Mouse (Mus musculus): ENCODE measurements around the gene Pnmt. TPM values are rescaled to one million over a fixed set of nuclear protein-coding genes. Genes with fewer than 3 reads are reported as not detected.

Gene Pnmt
- total RNA-seq, 2 experiments from 2014 or later, result 0.41 to 0.61 TPM

DNA sequence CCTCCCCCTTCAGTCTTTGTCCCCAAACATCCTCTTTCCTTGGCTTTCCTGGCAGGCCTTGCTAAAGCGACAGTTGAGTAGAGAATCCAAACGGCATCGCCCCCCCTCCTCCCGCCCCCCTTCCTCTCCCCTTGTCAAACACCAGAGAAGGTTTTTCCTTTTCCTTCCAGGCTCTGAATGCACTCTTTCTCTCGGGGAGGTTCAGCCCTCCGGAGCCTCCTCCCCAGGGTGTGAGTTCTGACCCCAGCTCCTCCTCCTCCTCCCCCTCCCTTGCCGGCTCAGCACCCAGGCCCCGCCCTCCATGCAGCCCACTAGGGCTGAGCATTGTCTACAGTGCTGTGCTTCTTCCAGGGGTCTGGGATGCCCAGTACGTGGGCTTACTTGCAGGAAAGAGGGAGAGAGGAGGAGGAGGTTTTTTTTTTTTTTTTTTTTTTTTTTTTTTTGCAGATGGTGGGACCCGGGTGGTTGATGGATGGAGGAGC is 23.1 kb downstream of the Pnmt start:
- intact Hi-C loops (cut with DNase I), result no loop called here
- peak in 1 of 2 experiments; percentile 42 for DNase-seq

DNA sequence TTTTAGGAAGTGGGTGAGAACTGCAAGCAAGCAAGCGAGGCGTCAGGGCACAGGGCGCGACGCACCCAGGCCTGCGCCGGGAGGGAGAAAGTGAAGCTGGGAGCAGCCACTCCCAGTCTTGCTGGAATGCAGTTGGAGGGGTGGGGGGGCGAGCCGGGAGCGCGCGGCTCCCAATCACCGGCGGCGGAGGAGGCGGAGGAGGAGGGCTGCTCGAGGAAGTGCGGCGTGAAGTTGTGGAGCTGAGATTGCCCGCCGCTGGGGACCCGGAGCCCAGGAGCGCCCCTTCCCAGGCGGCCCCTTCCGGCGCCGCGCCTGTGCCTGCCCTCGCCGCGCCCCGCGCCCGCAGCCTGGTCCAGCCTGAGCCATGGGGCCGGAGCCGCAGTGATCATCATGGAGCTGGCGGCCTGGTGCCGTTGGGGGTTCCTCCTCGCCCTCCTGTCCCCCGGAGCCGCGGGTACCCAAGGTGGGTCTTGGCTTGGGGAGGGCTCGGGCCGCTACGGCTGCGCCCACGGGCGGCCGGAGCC is 26.1 kb downstream of the Pnmt start, which contains the start of gene Erbb2:
Gene Erbb2 (plus strand): TSS at position 198 of the 524 bp plus-strand sequence.
- DNase-seq, result peak; percentile 76 to 80
- intact Hi-C loops (cut with DNase I), result loop anchor here (2.0 kb wide), 1 partner anchor 26 kb away; the partner anchor contains the start of gene Mien1

DNA sequence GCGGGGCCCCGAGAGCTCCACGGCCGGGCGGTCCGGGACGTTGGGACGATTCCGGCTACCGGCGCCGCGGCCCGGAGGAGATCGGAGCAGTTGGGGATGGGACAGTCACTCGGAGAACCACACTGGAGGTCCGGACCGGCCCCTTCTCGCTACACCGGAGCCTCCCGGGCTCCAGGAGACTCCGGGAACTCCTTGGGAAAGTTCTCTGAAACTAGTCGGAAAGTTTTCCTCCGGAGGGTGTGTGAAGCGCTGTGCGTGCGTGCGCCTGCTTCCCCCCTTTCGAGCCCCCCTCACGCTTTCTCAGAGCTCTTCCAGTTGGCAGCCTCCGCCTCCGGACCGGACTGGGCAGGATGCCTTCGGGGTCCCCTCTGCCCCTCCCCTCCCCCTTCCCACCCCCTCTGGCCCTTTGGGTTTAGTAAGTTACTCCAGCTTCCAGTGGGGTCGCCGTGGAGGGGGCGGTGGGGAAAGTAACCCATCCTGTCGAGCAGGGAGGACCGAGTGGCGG is 26.6 kb downstream of the Pnmt start:
- intact Hi-C loops (cut with DNase I), result loop anchor here (2.0 kb wide), 1 partner anchor 26 kb away; the partner anchor contains the start of gene Mien1
- DNase-seq, result peak; percentile 39 to 46

DNA sequence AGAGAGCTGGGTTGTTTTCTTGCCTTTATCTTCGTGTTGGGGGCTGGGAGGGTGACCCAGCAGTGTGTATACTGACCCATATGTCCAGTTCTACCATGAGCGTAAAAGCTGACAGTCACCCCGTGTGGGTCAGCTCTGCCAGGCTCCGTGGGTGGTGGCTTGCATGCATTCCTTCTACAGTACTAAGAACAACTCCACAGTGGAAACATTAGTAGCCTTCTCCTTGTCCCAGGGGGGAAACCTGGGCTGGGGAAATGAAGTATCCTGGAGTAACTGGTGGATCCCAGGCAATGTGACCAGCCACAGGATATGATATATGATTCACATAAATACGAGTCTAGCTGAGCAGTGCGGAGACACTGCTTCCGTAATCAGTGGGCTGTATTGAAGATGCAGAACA is 27.5 kb downstream of the Pnmt start:
- intact Hi-C loops (cut with DNase I), result loop anchor here (2.0 kb wide), 1 partner anchor 25 kb away; the partner anchor contains the start of gene Mien1

DNA sequence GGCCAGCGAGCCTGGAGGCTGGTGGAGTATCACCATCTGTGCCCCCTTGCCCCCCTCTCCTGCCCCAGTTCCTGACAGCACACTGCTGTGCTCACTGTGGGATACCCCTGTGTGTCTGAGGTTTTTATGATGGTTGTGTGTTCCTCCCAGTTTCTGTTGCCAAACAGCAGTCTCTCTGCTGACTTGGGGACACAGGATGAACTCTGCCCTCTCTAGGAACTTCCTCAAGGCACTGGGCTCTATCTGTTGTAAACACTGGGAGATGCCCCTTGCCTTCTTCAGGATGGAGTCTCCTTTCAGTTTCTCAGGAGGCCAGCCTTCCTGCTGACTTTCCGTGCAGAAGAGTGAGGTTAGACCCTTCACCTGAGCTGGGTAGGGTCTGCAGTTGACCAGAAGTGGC is 27.9 kb downstream of the Pnmt start:
- no peak for DNase-seq
- intact Hi-C loops (cut with DNase I), result no loop called here

More for the DNA sequence above, 27.5 kb downstream of the Pnmt start:
- DNase-seq, result no peak

DNA sequence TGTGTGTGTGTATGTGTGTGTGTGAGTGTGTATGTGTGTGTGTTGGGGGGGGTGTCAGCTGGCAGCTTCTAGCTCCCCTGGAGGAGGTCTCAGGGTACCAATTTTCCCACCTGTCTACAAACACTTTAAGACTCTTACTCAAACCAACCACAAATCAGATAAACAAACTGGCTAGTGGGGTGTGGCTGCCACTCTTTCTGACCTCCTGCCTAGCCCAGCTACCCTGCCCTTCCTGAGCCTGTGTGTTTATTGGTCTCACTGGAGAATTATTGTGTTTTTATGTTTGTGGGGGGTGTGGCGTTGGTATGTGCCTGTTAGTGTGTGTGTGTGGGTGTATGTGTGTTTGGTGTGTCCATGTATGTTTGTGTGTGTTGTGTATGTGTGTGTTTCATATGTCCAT is 30.8 kb downstream of the Pnmt start:
- no peak for DNase-seq
- intact Hi-C loops (cut with DNase I), result no loop called here

DNA sequence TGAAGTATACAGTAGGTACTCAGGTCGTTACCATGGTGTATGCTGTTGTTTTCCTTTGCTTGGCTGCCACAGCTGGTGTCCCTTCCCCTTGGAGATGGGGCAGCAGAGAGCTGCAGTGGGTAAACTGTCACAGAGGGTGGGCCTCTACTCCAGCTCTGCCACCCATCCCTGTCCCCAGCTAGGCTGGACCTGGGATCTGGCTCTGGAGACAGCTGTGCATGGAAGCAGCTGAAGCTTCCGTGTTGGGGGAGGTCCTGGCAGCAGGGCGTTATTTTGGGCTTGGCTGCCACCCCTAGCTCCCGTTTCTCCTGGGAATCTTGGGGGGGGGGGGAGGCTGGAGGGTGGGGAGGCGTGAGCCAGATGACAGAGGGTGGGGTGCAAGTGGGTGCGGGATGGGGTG is 32.0 kb downstream of the Pnmt start:
- DNase-seq, result no peak
- intact Hi-C loops (cut with DNase I), result no loop called here

DNA sequence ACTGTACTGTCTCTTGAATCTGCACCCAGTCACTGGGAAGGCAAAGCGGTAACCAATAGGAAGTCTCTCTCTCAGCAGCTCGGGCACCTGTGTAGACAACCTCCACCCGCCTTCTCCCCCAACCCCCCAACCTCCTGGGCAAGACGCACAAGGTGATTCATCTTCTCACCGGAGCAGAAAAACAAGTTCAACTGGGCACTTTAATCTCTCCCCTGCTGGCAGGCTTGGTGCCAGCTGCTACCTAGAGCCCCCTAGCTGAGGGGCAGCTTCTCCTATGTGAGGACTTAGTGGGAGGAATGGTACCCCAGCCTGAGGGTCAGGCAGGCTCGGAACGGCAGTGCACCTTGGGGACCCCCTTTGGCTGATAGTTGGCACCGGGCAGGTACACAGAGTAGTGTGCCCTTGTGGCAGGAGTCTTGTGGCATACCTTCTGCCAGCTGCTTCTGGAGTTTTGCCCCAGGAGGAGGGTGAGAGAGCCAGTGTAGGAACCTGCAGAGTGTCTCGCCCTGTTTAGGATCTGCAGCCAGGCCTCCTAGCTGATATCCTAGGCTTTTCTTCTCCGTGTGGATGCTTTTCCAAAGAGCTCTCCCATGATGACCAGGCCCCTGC is 32.8 kb downstream of the Pnmt start:
- intact Hi-C loops (cut with DNase I), result no loop called here
- DNase-seq, result no peak

DNA sequence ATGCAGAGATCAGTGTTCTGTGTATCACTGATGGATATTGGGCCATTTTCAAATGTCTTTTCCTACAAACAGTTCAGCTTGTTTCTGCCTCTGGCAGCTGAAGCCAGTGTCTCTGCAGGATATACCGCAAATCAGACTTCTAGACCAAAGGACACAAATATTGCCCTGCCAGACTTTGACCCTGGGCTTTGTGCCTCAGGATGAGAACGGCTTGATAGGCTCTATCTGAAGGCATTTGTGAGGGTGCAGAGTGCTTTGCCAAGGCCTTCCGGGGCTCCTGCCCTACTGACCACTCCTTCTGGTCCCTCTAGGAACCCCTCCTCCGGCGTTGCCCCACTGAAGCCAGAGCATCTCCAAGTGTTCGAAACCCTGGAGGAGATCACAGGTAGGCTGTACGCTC is 40.3 kb downstream of the Pnmt start:
- intact Hi-C loops (cut with DNase I), result no loop called here

DNA sequence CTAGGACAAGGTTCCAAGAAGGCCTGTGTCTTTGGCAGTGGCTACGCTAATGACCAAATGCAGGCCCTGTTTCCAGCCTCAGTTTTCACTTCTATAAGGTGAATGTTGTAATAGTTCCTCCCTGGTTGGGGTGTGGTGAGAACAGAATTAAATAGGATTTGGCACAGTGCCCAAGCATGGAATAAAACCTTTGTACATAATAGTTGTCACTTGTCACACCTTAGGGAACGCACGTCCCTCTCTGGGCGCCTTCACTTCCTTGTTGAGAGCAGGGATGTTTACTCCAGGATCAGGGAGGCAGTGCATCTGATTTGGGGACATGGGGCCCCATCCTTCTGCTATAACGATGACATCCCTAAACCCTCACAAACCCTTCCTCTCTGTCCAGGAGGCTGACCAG is 42.2 kb downstream of the Pnmt start:
- intact Hi-C loops (cut with DNase I), result no loop called here
- no peak for DNase-seq

More for the DNA sequence above, 40.3 kb downstream of the Pnmt start:
- no peak for DNase-seq

DNA sequence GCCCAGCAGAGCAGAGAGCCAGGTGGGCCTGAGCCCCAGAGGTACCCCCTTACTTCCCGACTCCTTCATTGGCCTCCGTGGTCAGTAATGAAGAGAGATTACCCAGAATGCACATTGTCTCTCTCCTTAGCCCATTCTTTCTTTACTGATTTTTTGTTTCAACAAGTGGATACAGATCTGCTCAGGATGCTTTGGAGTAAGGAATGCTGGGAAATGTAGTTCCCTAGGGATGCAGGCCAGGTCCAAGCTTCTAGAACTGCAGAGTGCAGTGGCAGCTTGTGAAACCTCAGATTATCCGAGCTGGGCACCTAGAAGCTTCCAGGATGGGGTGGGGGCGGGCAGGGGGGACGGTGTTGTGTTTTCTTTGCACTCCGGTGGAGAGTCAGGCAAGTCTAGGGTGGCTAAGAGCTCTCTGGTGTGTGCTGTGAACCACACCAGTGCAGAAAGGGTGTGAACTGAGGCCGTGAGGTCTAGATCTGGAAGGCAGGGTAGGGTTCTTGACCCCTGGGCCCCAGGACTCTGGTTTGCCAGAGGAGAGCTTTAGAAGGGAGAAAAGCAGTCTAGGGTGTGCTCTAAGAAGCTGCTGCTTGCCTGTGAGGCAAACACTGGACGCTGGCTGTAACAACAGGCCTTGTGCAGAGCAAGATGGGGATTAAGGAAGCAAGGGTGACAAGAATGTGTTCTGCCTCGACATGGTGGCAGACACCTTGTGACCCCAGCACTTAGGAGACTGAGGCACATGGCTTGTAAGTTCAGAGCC is 45.7 kb downstream of the Pnmt start:
- no peak for DNase-seq
- intact Hi-C loops (cut with DNase I), result no loop called here

DNA sequence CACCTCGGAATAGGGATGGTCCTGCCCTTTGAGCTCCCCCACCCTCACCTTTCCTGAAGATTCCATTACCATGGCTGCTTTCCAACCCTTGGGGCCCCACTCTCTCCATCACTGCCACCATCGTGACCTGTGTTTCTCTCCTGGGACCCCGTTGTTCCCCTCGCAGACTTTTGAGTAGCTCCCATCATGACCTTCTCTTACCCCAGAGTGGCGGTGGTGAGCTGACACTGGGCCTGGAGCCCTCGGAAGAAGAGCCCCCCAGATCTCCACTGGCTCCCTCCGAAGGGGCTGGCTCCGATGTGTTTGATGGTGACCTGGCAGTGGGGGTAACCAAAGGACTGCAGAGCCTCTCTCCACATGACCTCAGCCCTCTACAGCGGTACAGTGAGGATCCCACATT is 49.5 kb downstream of the Pnmt start:
- no peak for DNase-seq
- intact Hi-C loops (cut with DNase I), result loop anchor here (5.0 kb wide), 1 partner anchor 33 kb away; the partner anchor contains the start of gene Pgap3

DNA sequence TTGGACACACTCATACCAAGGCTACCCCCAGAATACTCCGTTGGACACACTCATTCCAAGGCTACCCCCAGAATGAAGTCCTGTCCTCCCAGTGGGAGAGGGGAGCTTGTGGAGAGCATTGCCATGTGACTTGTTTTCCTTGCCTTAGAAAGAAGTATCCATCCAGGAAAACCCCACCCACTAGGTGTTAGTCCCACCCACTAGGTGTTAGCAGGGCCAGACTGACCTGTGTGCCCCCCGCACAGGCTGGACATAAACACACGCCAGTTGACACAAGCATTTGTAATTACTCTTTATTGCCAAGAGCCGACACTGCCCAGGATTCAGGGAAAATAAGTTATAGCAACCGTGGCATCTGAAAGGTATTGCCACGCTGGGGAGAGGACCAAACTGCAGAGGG is 51.2 kb downstream of the Pnmt start:
- intact Hi-C loops (cut with DNase I), result loop anchor here (5.0 kb wide), 1 partner anchor 35 kb away; the partner anchor contains the start of gene Pgap3

More for the DNA sequence above, 51.2 kb downstream of the Pnmt start:
- DNase-seq, result no peak

Other genes starting within 250 kb of the Pnmt start
- 10 to 100 TPM; 19.7 to 22.4 TPM for gene Fbxl20, start 236.0 kb upstream of the Pnmt start, total RNA-seq (2021)
- 10 to 100 TPM; 38.0 to 42.9 TPM for gene Med1, start 193.2 kb upstream of the Pnmt start, total RNA-seq (2021)
- 10 to 100 TPM; 26.3 to 27.6 TPM for gene Cdk12, start 183.4 kb upstream of the Pnmt start, total RNA-seq (2021)
- not detected for gene Neurod2, start 56.8 kb upstream of the Pnmt start, total RNA-seq (2021)
- 1 to 10 TPM; 1.8 to 3.0 TPM for gene Ppp1r1b, start 38.0 kb upstream of the Pnmt start, total RNA-seq (2021)
- gene Stard3, start 28.1 kb upstream of the Pnmt start, total RNA-seq (2021), result 10 to 100 TPM; 21.7 to 23.3 TPM
- 100 to 1,000 TPM; 841 to 967 TPM for gene Tcap, start 2.6 kb upstream of the Pnmt start, total RNA-seq (2021)
- gene Pgap3, start 14.0 kb downstream of the Pnmt start, total RNA-seq (2021), result 10 to 100 TPM; 11.7 to 11.9 TPM
- 10 to 100 TPM; 11.3 TPM for gene Erbb2, start 26.0 kb downstream of the Pnmt start, total RNA-seq (2021)
- 10 to 100 TPM; 44.6 to 52.6 TPM for gene Mien1, start 52.5 kb downstream of the Pnmt start, total RNA-seq (2021)
- under 1 TPM in 1 of 2 experiments, not detected in 1; 0.36 TPM for gene Grb7, start 59.9 kb downstream of the Pnmt start, total RNA-seq (2021)
- 1 to 10 TPM in 1 of 2 experiments, under 1 TPM in 1; 0.81 to 5.4 TPM for gene Ikzf3, start 159.6 kb downstream of the Pnmt start, total RNA-seq (2021)
- gene Zpbp2, start 164.6 kb downstream of the Pnmt start, total RNA-seq (2021), result not detected
- gene Ormdl3, start 200.9 kb downstream of the Pnmt start, total RNA-seq (2021), result 10 to 100 TPM; 35.0 to 37.1 TPM
- gene Lrrc3c, start 211.8 kb downstream of the Pnmt start, total RNA-seq (2021), result not detected
- 10 to 100 TPM in 1 of 2 experiments, 1 to 10 TPM in 1; 8.8 to 12.9 TPM for gene Gm12355, start 239.2 kb downstream of the Pnmt start, total RNA-seq (2021)
- gene Gsdma3, start 239.9 kb downstream of the Pnmt start, total RNA-seq (2021), result 1 to 10 TPM; 4.4 to 4.5 TPM

Data from heart, postnatal 14 days (tissue).